ENCODE assay signal across 8 mouse cellular contexts in the genomic region with DNA sequence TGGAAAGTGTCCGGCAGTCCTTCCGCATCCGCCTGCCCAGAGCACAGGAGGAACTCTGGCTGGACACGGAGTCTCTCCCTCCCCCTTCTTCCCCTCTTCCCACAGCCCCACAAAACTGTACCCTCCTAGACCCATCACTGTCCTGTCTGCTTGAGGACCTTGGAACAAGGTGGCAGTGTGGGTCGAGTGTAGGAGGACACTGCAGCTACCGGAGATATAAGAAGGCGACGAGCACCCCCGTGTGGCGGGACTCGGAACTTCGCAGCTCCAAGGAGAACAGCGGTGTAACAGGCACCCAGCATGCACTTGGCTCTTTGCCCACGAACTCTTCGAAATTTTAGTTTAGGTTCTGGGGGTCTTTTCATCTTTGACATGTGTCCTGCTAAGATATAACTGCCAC. TPM values are rescaled to one million over a fixed set of nuclear protein-coding genes. Genes with fewer than 3 reads are reported as not detected.
A peak's percentile ranks its signal among the peaks of the same experiment; 100 is the strongest.
DNase-seq lines count a peak whose midpoint lies in the region; ATAC-seq and TF ChIP-seq lines count a peak whose summit lies in the region.

No protein-coding gene starts in this region.

- H3K9ac ChIP-seq in MEL (ENCODE audit: control insufficient read depth, low read depth, low read length, poor library complexity, severe bottlenecking), result no peak overlapping the region
- H3K9ac ChIP-seq in lung, postnatal 0 days (replicated peaks; ENCODE audit: low read depth), result no peak overlapping the region

- no peak for TF ChIP-seq POLR2A in MEL (IDR thresholded peaks at IDR 0.05; ENCODE audit: control insufficient read depth in 1 of 2, insufficient read depth in 1 of 2, low read depth in 1 of 2, low read length in 2 of 2, poor library complexity in 1 of 2)

- H3K4me3 ChIP-seq in MEL (ENCODE audit: control insufficient read depth in 1 of 2, insufficient read depth in 1 of 2, low read depth in 2 of 2, low read length in 2 of 2), result no peak overlapping the region
- peak overlapping the region; percentile 26 for H3K4me3 ChIP-seq in hindbrain, embryonic 10.5 days
- peak overlapping the region; percentile 14; the same call in 1 of the 2 replicates for H3K4me3 ChIP-seq in lung, postnatal 0 days (ENCODE audit: low read depth, low read length)

- H3K9me3 ChIP-seq in MEL (replicated peaks; ENCODE audit: insufficient read depth, low read length), result no peaks in the 10 kb centered on the region
- no peaks in the 10 kb centered on the region for H3K9me3 ChIP-seq in hindbrain, embryonic 10.5 days
- H3K9me3 ChIP-seq in lung, postnatal 0 days (ENCODE audit: low read length), result no peaks in the 10 kb centered on the region

- H3K79me2 ChIP-seq in MEL (ENCODE audit: control insufficient read depth, insufficient read depth, low read length, poor library complexity), result no peaks in the 10 kb centered on the region

- TF ChIP-seq CTCF in MEL (IDR thresholded peaks at IDR 0.05 in 2 of 3, conservative IDR thresholded peaks at IDR 0.05 in 1 of 3; ENCODE audit: control insufficient read depth in 1 of 3, insufficient read depth in 1 of 3, low read depth in 2 of 3, low read length in 3 of 3, poor library complexity in 1 of 3, severe bottlenecking in 1 of 3), result peak; percentile 83 to 98 (median 97)
- peak; percentile 93 for TF ChIP-seq CTCF in lung, postnatal 0 days (IDR thresholded peaks at IDR 0.05)

- H3K36me3 ChIP-seq in MEL (ENCODE audit: control insufficient read depth in 1 of 2, insufficient read depth in 2 of 2, low read length in 2 of 2), result no peaks in the 10 kb centered on the region; a peak in 1 of 4 replicates
- H3K36me3 ChIP-seq in hindbrain, embryonic 10.5 days, result no peaks in the 10 kb centered on the region
- no peaks in the 10 kb centered on the region for H3K36me3 ChIP-seq in lung, postnatal 0 days (ENCODE audit: insufficient read depth, low read length)

- H3K27ac ChIP-seq in MEL (ENCODE audit: control insufficient read depth, low read depth, low read length), result no peak overlapping the region
- H3K27ac ChIP-seq in hindbrain, embryonic 10.5 days, result no peak overlapping the region
- H3K27ac ChIP-seq in lung, postnatal 0 days (ENCODE audit: low read length), result no peak overlapping the region

- H3K4me1 ChIP-seq in MEL (ENCODE audit: control insufficient read depth in 1 of 2, insufficient read depth in 2 of 2, low read length in 2 of 2), result peaks cover 0 to 4% of the 10 kb centered on the region in 2 experiments; a peak in 2 of 4 replicates
- H3K4me1 ChIP-seq in hindbrain, embryonic 10.5 days (replicated peaks), result peaks cover 16% of the 10 kb centered on the region
- H3K4me1 ChIP-seq in lung, postnatal 0 days (ENCODE audit: insufficient read depth, low read depth, low read length), result no peaks in the 10 kb centered on the region

- peak overlapping the region; percentile 42 for H3K4me2 ChIP-seq in lung, postnatal 0 days (replicated peaks; ENCODE audit: low read depth, low read length)

- peaks cover 9 to 11% of the 10 kb centered on the region in 2 experiments for H3K27me3 ChIP-seq in MEL (ENCODE audit: control insufficient read depth in 1 of 2, insufficient read depth in 2 of 2, low read length in 2 of 2)
- H3K27me3 ChIP-seq in hindbrain, embryonic 10.5 days (ENCODE audit: insufficient read depth, poor library complexity, severe bottlenecking), result no peaks in the 10 kb centered on the region
- no peaks in the 10 kb centered on the region for H3K27me3 ChIP-seq in lung, postnatal 0 days (replicated peaks; ENCODE audit: insufficient read depth, low read length)

- TF ChIP-seq RAD21 in MEL (IDR thresholded peaks at IDR 0.05; ENCODE audit: low read depth, low read length), result peak; percentile 94

- TF ChIP-seq EP300 in MEL (IDR thresholded peaks at IDR 0.05; ENCODE audit: low read depth in 1 of 2, low read length in 2 of 2), result no peak
- no peak for TF ChIP-seq EP300 in lung, postnatal 0 days (IDR thresholded peaks at IDR 0.05)

- ATAC-seq in frontal cortex, adult (ENCODE audit: low TSS enrichment), result peak; percentile 80
- peak; percentile 84 for ATAC-seq in lung, postnatal 0 days

- WGBS in hindbrain, embryonic 10.5 days, result 11% methylated on average over 15 of the region's 15 CpGs
- WGBS in lung, postnatal 0 days, result 5% methylated on average over 15 of the region's 15 CpGs

- DNase-seq in MEL (ENCODE audit: low read depth, low spot score), result peak; percentile 89
- peak; percentile 80 for DNase-seq in cerebellum, adult 8-10 months
- DNase-seq in hindbrain, embryonic 10.5 days (ENCODE audit: low spot score), result peak; percentile 94
- DNase-seq in layer of hippocampus, adult 9-11 months, result peak; percentile 78
- peak; percentile 84 for DNase-seq in lung, postnatal 0 days (ENCODE audit: low spot score)
- DNase-seq in ovary, postnatal 10 days (ENCODE audit: low spot score), result peak; percentile 74
- peak; percentile 59 to 85 for DNase-seq in thymus, postnatal 10 days (ENCODE audit: low spot score in 2 of 2)

TF ChIP-seq in MEL, 35 proteins besides CTCF, POLR2A, EP300 and RAD21:
- TF ChIP-seq MYC (IDR thresholded peaks at IDR 0.05; ENCODE audit: low read depth, low read length) (no peak), NELFE (IDR thresholded peaks at IDR 0.05; ENCODE audit: low read depth, low read length) (no peak), USF2 (IDR thresholded peaks at IDR 0.05; ENCODE audit: borderline replicate concordance in 1 of 2, insufficient read depth in 1 of 2, low read depth in 1 of 2, low read length in 2 of 2) (no peak), JUND (IDR thresholded peaks at IDR 0.05; ENCODE audit: low read depth, low read length) (no peak), POLR2AphosphoS2 (IDR thresholded peaks at IDR 0.05; ENCODE audit: low read length) (no peak), ZKSCAN1 (IDR thresholded peaks at IDR 0.05; ENCODE audit: low read depth, low read length) (no peak), MAFK (IDR thresholded peaks at IDR 0.05; ENCODE audit: borderline replicate concordance, low read depth, low read length) (no peak), TBP (IDR thresholded peaks at IDR 0.05; ENCODE audit: low read depth, low read length) (no peak), MAZ (IDR thresholded peaks at IDR 0.05; ENCODE audit: low read depth, low read length) (no peak), MAX (IDR thresholded peaks at IDR 0.05; ENCODE audit: low read length) (no peak), MXI1 (IDR thresholded peaks at IDR 0.05; ENCODE audit: low read depth, low read length) (no peak), ZC3H11A (IDR thresholded peaks at IDR 0.05; ENCODE audit: low read depth, low read length) (peak; percentile 73), SMC3 (IDR thresholded peaks at IDR 0.05; ENCODE audit: low read depth, low read length) (peak; percentile 86), CHD2 (IDR thresholded peaks at IDR 0.05; ENCODE audit: low read length) (no peak), ELF1 (IDR thresholded peaks at IDR 0.05; ENCODE audit: low read depth, low read length) (no peak), CHD1 (IDR thresholded peaks at IDR 0.05; ENCODE audit: low read depth, low read length) (no peak), TCF12 (IDR thresholded peaks at IDR 0.05; ENCODE audit: low read depth, low read length) (no peak)

RNA-seq across cellular contexts. Expression of a gene that starts 23.0 kb away (rescaled TPM):
- total RNA-seq in MEL (2012; rRNA removed), result 9.6 and 10.0 TPM in 2 replicates
- polyA plus RNA-seq in MEL (2012; ENCODE audit: insufficient read depth in 1 of 2, insufficient read length in 2 of 2, low read depth in 1 of 2, low replicate concordance in 2 of 2, missing spikeins in 1 of 2), result 10 to 100 TPM in 1 of 2 experiments, not detected in 1; 17.0 TPM
- polyA plus RNA-seq in hindbrain, embryonic 10.5 days (2016; fragmentation: Nextera tagmentation; extraction: Ambion mirVana), result 29.7 and 30.8 TPM in 2 replicates
- polyA plus RNA-seq in lung, postnatal 0 days (2015; fragmentation: Nextera tagmentation; extraction: Ambion mirVana), result 7.4 and 9.4 TPM in 2 replicates

RNA-seq across cellular contexts. Expression of a gene that starts 24.7 kb away (rescaled TPM):
- 0.46 TPM in 1 of 2 replicates, not detected in the other for total RNA-seq in MEL (2012; rRNA removed)
- polyA plus RNA-seq in MEL (2012; ENCODE audit: insufficient read depth in 1 of 2, insufficient read length in 2 of 2, low read depth in 1 of 2, low replicate concordance in 2 of 2, missing spikeins in 1 of 2), result under 1 TPM in 1 of 2 experiments, not detected in 1; 0.29 TPM
- not detected in 2 replicates for polyA plus RNA-seq in hindbrain, embryonic 10.5 days (2016; fragmentation: Nextera tagmentation; extraction: Ambion mirVana)
- polyA plus RNA-seq in lung, postnatal 0 days (2015; fragmentation: Nextera tagmentation; extraction: Ambion mirVana), result 0.94 and 1.4 TPM in 2 replicates

RNA-seq across cellular contexts. Expression of a gene that starts 28.3 kb away (rescaled TPM):
- 130 and 202 TPM in 2 replicates for total RNA-seq in MEL (2012; rRNA removed)
- 100 to 1,000 TPM; 313 to 432 TPM for polyA plus RNA-seq in MEL (2012; ENCODE audit: insufficient read depth in 1 of 2, insufficient read length in 2 of 2, low read depth in 1 of 2, low replicate concordance in 2 of 2, missing spikeins in 1 of 2)
- polyA plus RNA-seq in hindbrain, embryonic 10.5 days (2016; fragmentation: Nextera tagmentation; extraction: Ambion mirVana), result 4,383 and 4,938 TPM in 2 replicates
- polyA plus RNA-seq in lung, postnatal 0 days (2015; fragmentation: Nextera tagmentation; extraction: Ambion mirVana), result 27,628 and 32,987 TPM in 2 replicates

RNA-seq across cellular contexts. Expression of a gene that starts 37.8 kb away (rescaled TPM):
- total RNA-seq in MEL (2012; rRNA removed), result 2.3 and 2.5 TPM in 2 replicates
- polyA plus RNA-seq in MEL (2012; ENCODE audit: insufficient read depth in 1 of 2, insufficient read length in 2 of 2, low read depth in 1 of 2, low replicate concordance in 2 of 2, missing spikeins in 1 of 2), result 1 to 10 TPM in 1 of 2 experiments, not detected in 1; 6.5 TPM
- 6.2 and 6.4 TPM in 2 replicates for polyA plus RNA-seq in hindbrain, embryonic 10.5 days (2016; fragmentation: Nextera tagmentation; extraction: Ambion mirVana)
- 2.8 and 4.0 TPM in 2 replicates for polyA plus RNA-seq in lung, postnatal 0 days (2015; fragmentation: Nextera tagmentation; extraction: Ambion mirVana)

RNA-seq across cellular contexts. Expression of a gene that starts 41.3 kb away (rescaled TPM):
- total RNA-seq in MEL (2012; rRNA removed), result 211 and 272 TPM in 2 replicates
- polyA plus RNA-seq in MEL (2012; ENCODE audit: insufficient read depth in 1 of 2, insufficient read length in 2 of 2, low read depth in 1 of 2, low replicate concordance in 2 of 2, missing spikeins in 1 of 2), result 100 to 1,000 TPM; 313 to 334 TPM
- 2,485 and 2,589 TPM in 2 replicates for polyA plus RNA-seq in hindbrain, embryonic 10.5 days (2016; fragmentation: Nextera tagmentation; extraction: Ambion mirVana)
- polyA plus RNA-seq in lung, postnatal 0 days (2015; fragmentation: Nextera tagmentation; extraction: Ambion mirVana), result 11,284 and 13,685 TPM in 2 replicates

Comparison
In these comparisons a context has a peak if more than half of its experiments do, and no peak if none do; other contexts are left out.
1. H3K4me3 ChIP-seq: peak in hindbrain, embryonic 10.5 days (single experiment) and lung, postnatal 0 days (single experiment); none in MEL (0 of 2).
2. RNA of a gene that starts 28.3 kb away (polyA plus RNA-seq): 27,628 to 32,987 TPM in lung, postnatal 0 days and 4,383 to 4,938 TPM in hindbrain, embryonic 10.5 days; 313 to 432 TPM in MEL; every median in the first group is over 10 times any median in the second.
3. Peak in every context shown above with its lines, with median percentiles within 50 percentile points of each other: DNase-seq.